Mouse (Mus musculus): ENCODE measurements around the gene Tom1l2. TPM values are rescaled to one million over a fixed set of nuclear protein-coding genes. Genes with fewer than 3 reads are reported as not detected.

Tom1l2 gene
- polyA plus RNA-seq, 1 experiment: 20.4 TPM

- no peak overlapping the region for H3K27ac ChIP-seq (ENCODE audit: insufficient read depth, low read depth, low read length)
- no peak for TF ChIP-seq POLR2A (IDR thresholded peaks at IDR 0.05; ENCODE audit: borderline replicate concordance, low read depth, low read length)
- TF ChIP-seq CTCF (IDR thresholded peaks at IDR 0.05; ENCODE audit: low read depth, low read length): no peak
- H3K4me1 ChIP-seq (ENCODE audit: control insufficient read depth, insufficient read depth, low read length): peaks cover 8% of the 10 kb centered on the region; the same call in 1 of the 2 replicates
- no peak overlapping the region for H3K4me3 ChIP-seq (ENCODE audit: insufficient read depth, low read length)
These were observed 174.7 kb downstream of the Tom1l2 start for GRCm38 (mm10) chr11:60178005-60178404.

- H3K27ac ChIP-seq (ENCODE audit: insufficient read depth, low read depth, low read length): no peak overlapping the region
- no peak for TF ChIP-seq POLR2A (IDR thresholded peaks at IDR 0.05; ENCODE audit: borderline replicate concordance, low read depth, low read length)
- TF ChIP-seq CTCF (IDR thresholded peaks at IDR 0.05; ENCODE audit: low read depth, low read length): no peak
- peak overlapping the region; percentile 69 for H3K4me3 ChIP-seq (ENCODE audit: insufficient read depth, low read length)
- H3K4me1 ChIP-seq (ENCODE audit: control insufficient read depth, insufficient read depth, low read length): peaks cover 8% of the 10 kb centered on the region; the same call in 1 of the 2 replicates
These were observed 175.6 kb downstream of the Tom1l2 start for GRCm38 (mm10) chr11:60176975-60177657.

Other genes starting within 250 kb of the Tom1l2 start
- gene Rai1, start 247.9 kb downstream of the Tom1l2 start, polyA plus RNA-seq (2012; ENCODE audit: insufficient read depth, insufficient read length, missing spikeins): 11.3 and 12.9 TPM in 2 replicates
- gene Srebf1, start 130.3 kb downstream of the Tom1l2 start, polyA plus RNA-seq (2012; ENCODE audit: insufficient read depth, insufficient read length, missing spikeins): 41.9 and 49.2 TPM in 2 replicates
- 0.72 TPM in 1 of 2 replicates, not detected in the other for gene Drc3, start 424 bp upstream of the Tom1l2 start, polyA plus RNA-seq (2012; ENCODE audit: insufficient read depth, insufficient read length, missing spikeins)
- 13.6 and 13.9 TPM in 2 replicates for gene Gid4, start 64.2 kb upstream of the Tom1l2 start, polyA plus RNA-seq (2012; ENCODE audit: insufficient read depth, insufficient read length, missing spikeins)
- 18.1 and 20.3 TPM in 2 replicates for gene Atpaf2, start 65.6 kb upstream of the Tom1l2 start, polyA plus RNA-seq (2012; ENCODE audit: insufficient read depth, insufficient read length, missing spikeins)
- gene Drg2, start 101.7 kb upstream of the Tom1l2 start, polyA plus RNA-seq (2012; ENCODE audit: insufficient read depth, insufficient read length, missing spikeins): 27.7 and 30.8 TPM in 2 replicates
- not detected in 2 replicates for gene Myo15, start 116.4 kb upstream of the Tom1l2 start, polyA plus RNA-seq (2012; ENCODE audit: insufficient read depth, insufficient read length, missing spikeins)
- gene Alkbh5, start 183.5 kb upstream of the Tom1l2 start, polyA plus RNA-seq (2012; ENCODE audit: insufficient read depth, insufficient read length, missing spikeins): 39.2 and 40.4 TPM in 2 replicates

Measured in bone marrow macrophage, adult 2 months (primary cell).